Mouse (Mus musculus): ENCODE data around the gene Golm1. TPM values are rescaled to one million over a fixed set of nuclear protein-coding genes. Genes with fewer than 3 reads are reported as not detected.
"Not testable (repeated sequence)": the region's sequence is repeated elsewhere in the genome, so short reads cannot be mapped to it uniquely, and the experiment has no call there.

Gene Golm1
- polyA plus RNA-seq, 1 experiment, result 5.6 TPM

- TF ChIP-seq CTCF (IDR thresholded peaks at IDR 0.05; ENCODE audit: control insufficient read depth, insufficient read depth, insufficient read length) (no peak), CEBPB (IDR thresholded peaks at IDR 0.05; ENCODE audit: low read depth) (no peak), MYOD1 (IDR thresholded peaks at IDR 0.05; ENCODE audit: control insufficient read depth, insufficient read length, low read depth) (no peak), MAX (IDR thresholded peaks at IDR 0.05) (no peak), USF1 (IDR thresholded peaks at IDR 0.05; ENCODE audit: low read depth) (no peak), MYOG (IDR thresholded peaks at IDR 0.05; ENCODE audit: control insufficient read depth, extremely low read depth, insufficient read length) (no peak), FOSL1 (IDR thresholded peaks at IDR 0.05; ENCODE audit: insufficient read depth, low read length, poor library complexity, severe bottlenecking) (no peak)
- no peak overlapping the region for H3ac ChIP-seq (ENCODE audit: control insufficient read depth, insufficient read length, low read depth)
- H3K27me3 ChIP-seq (ENCODE audit: control insufficient read depth, insufficient read depth, insufficient read length), result no peaks in the 10 kb centered on the region
- no peaks in the 10 kb centered on the region for H3K79me2 ChIP-seq (ENCODE audit: control insufficient read depth, insufficient read depth)
- no peak overlapping the region for H3K4me3 ChIP-seq (ENCODE audit: insufficient read depth, poor library complexity, severe bottlenecking)
- H3K36me3 ChIP-seq (ENCODE audit: control insufficient read depth, insufficient read depth), result peaks cover 67% of the 10 kb centered on the region
- H3K79me3 ChIP-seq (ENCODE audit: low read depth), result no peaks in the 10 kb centered on the region
Measured at GRCm38 (mm10) chr13:59605221-59605922, 70.2 kb downstream of the Golm1 start.

DNA sequence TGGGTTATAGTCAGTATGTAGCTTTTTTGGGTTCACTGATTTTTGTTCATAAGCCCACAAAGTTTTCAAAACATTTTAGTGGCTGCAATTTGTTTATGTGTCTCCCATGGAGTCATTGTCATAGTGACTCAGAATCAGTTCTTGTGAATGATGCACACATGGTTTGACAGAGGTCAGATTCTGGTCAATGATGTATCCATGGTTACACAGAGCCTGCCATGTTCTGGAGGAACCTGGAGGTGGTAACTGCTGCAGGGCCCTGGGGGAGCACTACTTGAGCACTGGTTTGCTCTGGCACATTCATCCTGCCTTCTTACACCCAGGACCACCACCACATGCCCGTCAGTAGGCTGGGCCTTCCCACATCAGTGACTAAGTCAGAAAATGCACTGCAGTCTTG lies 71.1 kb downstream of the Golm1 start:
- peaks cover 75% of the 10 kb centered on the region for H3K36me3 ChIP-seq (ENCODE audit: control insufficient read depth, insufficient read depth)
- no peaks in the 10 kb centered on the region for H3K27me3 ChIP-seq (ENCODE audit: control insufficient read depth, insufficient read depth, insufficient read length)
- no peaks in the 10 kb centered on the region for H3K79me3 ChIP-seq (ENCODE audit: low read depth)
- no peak overlapping the region for H3ac ChIP-seq (ENCODE audit: control insufficient read depth, insufficient read length, low read depth)
- H3K79me2 ChIP-seq (ENCODE audit: control insufficient read depth, insufficient read depth), result no peaks in the 10 kb centered on the region
- H3K4me3 ChIP-seq (ENCODE audit: insufficient read depth, poor library complexity, severe bottlenecking), result no peak overlapping the region
- TF ChIP-seq FOSL1 (IDR thresholded peaks at IDR 0.05; ENCODE audit: insufficient read depth, low read length, poor library complexity, severe bottlenecking) (no peak), CEBPB (IDR thresholded peaks at IDR 0.05; ENCODE audit: low read depth) (no peak), USF1 (IDR thresholded peaks at IDR 0.05; ENCODE audit: low read depth) (no peak), MYOG (IDR thresholded peaks at IDR 0.05; ENCODE audit: control insufficient read depth, extremely low read depth, insufficient read length) (no peak), CTCF (IDR thresholded peaks at IDR 0.05; ENCODE audit: control insufficient read depth, insufficient read depth, insufficient read length) (no peak), MAX (IDR thresholded peaks at IDR 0.05) (no peak), MYOD1 (IDR thresholded peaks at IDR 0.05; ENCODE audit: control insufficient read depth, insufficient read length, low read depth) (no peak)

GRCm38 (mm10) chr13:59603096-59603495 lies 72.5 kb downstream of the Golm1 start:
- Histone ChIP-seq H3K27me3 (ENCODE audit: control insufficient read depth, insufficient read depth, insufficient read length) (no peaks in the 10 kb centered on the region), H3K36me3 (ENCODE audit: control insufficient read depth, insufficient read depth) (peaks cover 67% of the 10 kb centered on the region), H3K79me2 (ENCODE audit: control insufficient read depth, insufficient read depth) (no peaks in the 10 kb centered on the region), H3K79me3 (ENCODE audit: low read depth) (no peaks in the 10 kb centered on the region), H3ac (ENCODE audit: control insufficient read depth, insufficient read length, low read depth) (no peak overlapping the region), H3K4me3 (ENCODE audit: insufficient read depth, poor library complexity, severe bottlenecking) (no peak overlapping the region)
- TF ChIP-seq USF1 (IDR thresholded peaks at IDR 0.05; ENCODE audit: low read depth) (no peak), FOSL1 (IDR thresholded peaks at IDR 0.05; ENCODE audit: insufficient read depth, low read length, poor library complexity, severe bottlenecking) (no peak), CTCF (IDR thresholded peaks at IDR 0.05; ENCODE audit: control insufficient read depth, insufficient read depth, insufficient read length) (no peak), MYOG (IDR thresholded peaks at IDR 0.05; ENCODE audit: control insufficient read depth, extremely low read depth, insufficient read length) (no peak), MAX (IDR thresholded peaks at IDR 0.05) (no peak), CEBPB (IDR thresholded peaks at IDR 0.05; ENCODE audit: low read depth) (no peak), MYOD1 (IDR thresholded peaks at IDR 0.05; ENCODE audit: control insufficient read depth, insufficient read length, low read depth) (no peak)

- TF ChIP-seq MAX (IDR thresholded peaks at IDR 0.05) (no peak), CTCF (IDR thresholded peaks at IDR 0.05; ENCODE audit: control insufficient read depth, insufficient read depth, insufficient read length) (no peak), MYOG (IDR thresholded peaks at IDR 0.05; ENCODE audit: control insufficient read depth, extremely low read depth, insufficient read length) (no peak), FOSL1 (IDR thresholded peaks at IDR 0.05; ENCODE audit: insufficient read depth, low read length, poor library complexity, severe bottlenecking) (no peak), MYOD1 (IDR thresholded peaks at IDR 0.05; ENCODE audit: control insufficient read depth, insufficient read length, low read depth) (no peak), CEBPB (IDR thresholded peaks at IDR 0.05; ENCODE audit: low read depth) (no peak), USF1 (IDR thresholded peaks at IDR 0.05; ENCODE audit: low read depth) (no peak)
- Histone ChIP-seq H3K36me3 (ENCODE audit: control insufficient read depth, insufficient read depth) (peaks cover 57% of the 10 kb centered on the region), H3ac (ENCODE audit: control insufficient read depth, insufficient read length, low read depth) (no peak overlapping the region), H3K4me3 (ENCODE audit: insufficient read depth, poor library complexity, severe bottlenecking) (no peak overlapping the region), H3K79me2 (ENCODE audit: control insufficient read depth, insufficient read depth) (peaks cover 54% of the 10 kb centered on the region), H3K79me3 (ENCODE audit: low read depth) (peaks cover 11% of the 10 kb centered on the region), H3K27me3 (ENCODE audit: control insufficient read depth, insufficient read depth, insufficient read length) (no peaks in the 10 kb centered on the region)
Measured at GRCm38 (mm10) chr13:59592630-59593029, 83.0 kb downstream of the Golm1 start.

- not testable (repeated sequence) for H3K4me3 ChIP-seq (ENCODE audit: insufficient read depth, poor library complexity, severe bottlenecking); H3K27me3 ChIP-seq (ENCODE audit: control insufficient read depth, insufficient read depth, insufficient read length); H3ac ChIP-seq (ENCODE audit: control insufficient read depth, insufficient read length, low read depth)
- peaks cover 52% of the 10 kb centered on the region for H3K36me3 ChIP-seq (ENCODE audit: control insufficient read depth, insufficient read depth)
- peaks cover 60% of the 10 kb centered on the region for H3K79me2 ChIP-seq (ENCODE audit: control insufficient read depth, insufficient read depth)
- peaks cover 15% of the 10 kb centered on the region for H3K79me3 ChIP-seq (ENCODE audit: low read depth)
Measured at GRCm38 (mm10) chr13:59592058-59592457, 83.6 kb downstream of the Golm1 start.

DNA sequence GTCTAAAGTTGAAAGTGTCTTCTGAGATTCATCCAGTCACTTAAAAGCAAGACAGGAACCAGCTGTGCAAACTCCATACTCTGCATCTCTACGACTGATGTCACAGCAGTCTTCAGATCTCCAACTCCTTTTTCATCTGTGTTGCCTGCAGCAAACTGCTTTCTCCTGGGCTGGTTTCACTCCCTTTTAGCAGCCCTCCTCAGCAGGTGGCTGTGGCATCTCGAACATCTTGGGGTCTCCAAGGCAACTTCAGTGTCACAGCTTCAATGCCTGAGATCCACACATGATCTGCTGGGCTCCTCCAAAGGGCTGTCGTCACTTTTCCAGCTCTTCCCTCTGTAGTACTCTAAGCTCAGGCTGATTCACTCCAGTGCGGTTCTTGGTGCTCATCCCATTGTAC lies 84.9 kb downstream of the Golm1 start:
- Histone ChIP-seq H3K4me3 (ENCODE audit: insufficient read depth, poor library complexity, severe bottlenecking) (no peak overlapping the region), H3K27me3 (ENCODE audit: control insufficient read depth, insufficient read depth, insufficient read length) (no peaks in the 10 kb centered on the region), H3K36me3 (ENCODE audit: control insufficient read depth, insufficient read depth) (peaks cover 46% of the 10 kb centered on the region), H3ac (ENCODE audit: control insufficient read depth, insufficient read length, low read depth) (no peak overlapping the region), H3K79me2 (ENCODE audit: control insufficient read depth, insufficient read depth) (peaks cover 70% of the 10 kb centered on the region), H3K79me3 (ENCODE audit: low read depth) (peaks cover 27% of the 10 kb centered on the region)
- TF ChIP-seq MAX (IDR thresholded peaks at IDR 0.05) (no peak), MYOD1 (IDR thresholded peaks at IDR 0.05; ENCODE audit: control insufficient read depth, insufficient read length, low read depth) (no peak), CEBPB (IDR thresholded peaks at IDR 0.05; ENCODE audit: low read depth) (no peak), MYOG (IDR thresholded peaks at IDR 0.05; ENCODE audit: control insufficient read depth, extremely low read depth, insufficient read length) (no peak), USF1 (IDR thresholded peaks at IDR 0.05; ENCODE audit: low read depth) (no peak), CTCF (IDR thresholded peaks at IDR 0.05; ENCODE audit: control insufficient read depth, insufficient read depth, insufficient read length) (no peak), FOSL1 (IDR thresholded peaks at IDR 0.05; ENCODE audit: insufficient read depth, low read length, poor library complexity, severe bottlenecking) (no peak)
